Mouse (Mus musculus) lung, postnatal 25 days (tissue): Measurements from ENCODE around the gene Tigar.

Experiments used
- DNase-seq: peaks from one replicate; pipeline ENCODE4 v3.0.0; 2022; ENCODE audit warnings: low spot score

Gene Tigar

GRCm38 (mm10) chr6:127142154-127143123 lies 33.1 kb upstream of the Tigar start:
- peak; percentile 71 for DNase-seq

- no peak for DNase-seq
Observed at GRCm38 (mm10) chr6:127138962-127139361, 29.6 kb upstream of the Tigar start.

GRCm38 (mm10) chr6:127133433-127134245 lies 24.3 kb upstream of the Tigar start:
- no peak for DNase-seq

GRCm38 (mm10) chr6:127132719-127133118 lies 23.4 kb upstream of the Tigar start:
- no peak for DNase-seq

- no peak for DNase-seq
Observed at GRCm38 (mm10) chr6:127131946-127132345, 22.6 kb upstream of the Tigar start.

- no peak for DNase-seq
Observed at GRCm38 (mm10) chr6:127130377-127130776, 21.0 kb upstream of the Tigar start.

- DNase-seq, result no peak
Observed at GRCm38 (mm10) chr6:127129659-127130058, 20.3 kb upstream of the Tigar start.

- DNase-seq, result no peak
Observed at GRCm38 (mm10) chr6:127123506-127123905, 14.1 kb upstream of the Tigar start.

- no peak for DNase-seq
Observed at GRCm38 (mm10) chr6:127122996-127123395, 13.6 kb upstream of the Tigar start.

GRCm38 (mm10) chr6:127122221-127122806 lies 13.0 kb upstream of the Tigar start:
- DNase-seq, result no peak

- no peak for DNase-seq
Observed at GRCm38 (mm10) chr6:127114753-127115456, 5.5 kb upstream of the Tigar start.

GRCm38 (mm10) chr6:127108368-127109060 lies 843 bp downstream of the Tigar start:
- DNase-seq, result no peak

GRCm38 (mm10) chr6:127107413-127107812 lies 1.9 kb downstream of the Tigar start:
- no peak for DNase-seq

GRCm38 (mm10) chr6:127106726-127107125 lies 2.6 kb downstream of the Tigar start:
- DNase-seq, result peak; percentile 21

- no peak for DNase-seq
Observed at GRCm38 (mm10) chr6:127106189-127106588, 3.2 kb downstream of the Tigar start.

GRCm38 (mm10) chr6:127105107-127105506 lies 4.2 kb downstream of the Tigar start:
- DNase-seq, result no peak

GRCm38 (mm10) chr6:127104396-127105029 lies 4.8 kb downstream of the Tigar start:
- DNase-seq, result no peak

GRCm38 (mm10) chr6:127103506-127104275 lies 5.7 kb downstream of the Tigar start:
- no peak for DNase-seq

- no peak for DNase-seq
Observed at GRCm38 (mm10) chr6:127094565-127094964, 14.8 kb downstream of the Tigar start.

- DNase-seq, result peak; percentile 48
Observed at GRCm38 (mm10) chr6:127086739-127087138, 22.6 kb downstream of the Tigar start.
